Mouse (Mus musculus): Measurements from ENCODE around the gene Ddx6. TPM values are rescaled to one million over a fixed set of nuclear protein-coding genes. Genes with fewer than 3 reads are reported as not detected.

Gene Ddx6
- total RNA-seq, 1 experiment from 2014 or later, result 139 TPM

GRCm38 (mm10) chr9:44672291-44672865, 67.7 kb downstream of the Ddx6 start:
- no peak for ATAC-seq (replicated peaks; ENCODE audit: insufficient number of reproducible peaks, low FRiP score, low TSS enrichment, poor library complexity, severe bottlenecking)

- ATAC-seq (replicated peaks; ENCODE audit: insufficient number of reproducible peaks, low FRiP score, low TSS enrichment, poor library complexity, severe bottlenecking), result no peak
Measured at GRCm38 (mm10) chr9:44673005-44673404, 68.3 kb downstream of the Ddx6 start, which contains the start of gene Treh. Gene Treh (plus strand): TSS chr9:44673233.

- ATAC-seq (replicated peaks; ENCODE audit: insufficient number of reproducible peaks, low FRiP score, low TSS enrichment, poor library complexity, severe bottlenecking), result no peak
Measured at GRCm38 (mm10) chr9:44678288-44678871, 73.7 kb downstream of the Ddx6 start.

GRCm38 (mm10) chr9:44679565-44679964, 74.9 kb downstream of the Ddx6 start:
- ATAC-seq (replicated peaks; ENCODE audit: insufficient number of reproducible peaks, low FRiP score, low TSS enrichment, poor library complexity, severe bottlenecking), result no peak

GRCm38 (mm10) chr9:44683046-44683445, 78.4 kb downstream of the Ddx6 start:
- no peak for ATAC-seq (replicated peaks; ENCODE audit: insufficient number of reproducible peaks, low FRiP score, low TSS enrichment, poor library complexity, severe bottlenecking)

GRCm38 (mm10) chr9:44685346-44686330, 80.9 kb downstream of the Ddx6 start:
- peak; percentile 68 for ATAC-seq (replicated peaks; ENCODE audit: insufficient number of reproducible peaks, low FRiP score, low TSS enrichment, poor library complexity, severe bottlenecking)

- no peak for ATAC-seq (replicated peaks; ENCODE audit: insufficient number of reproducible peaks, low FRiP score, low TSS enrichment, poor library complexity, severe bottlenecking)
Measured at GRCm38 (mm10) chr9:44686638-44687037, 81.9 kb downstream of the Ddx6 start.

- ATAC-seq (replicated peaks; ENCODE audit: insufficient number of reproducible peaks, low FRiP score, low TSS enrichment, poor library complexity, severe bottlenecking), result no peak
Measured at GRCm38 (mm10) chr9:44688013-44688412, 83.3 kb downstream of the Ddx6 start.

Other genes starting within 250 kb of the Ddx6 start
- 27.4 to 38.1 TPM (median 32.2 TPM) in 3 replicates for gene Vps11, start 243.2 kb upstream of the Ddx6 start, total RNA-seq (2017)
- 47.1 to 80.0 TPM (median 54.2 TPM) in 3 replicates for gene Hyou1, start 225.4 kb upstream of the Ddx6 start, total RNA-seq (2017)
- gene Slc37a4, start 208.0 kb upstream of the Ddx6 start, total RNA-seq (2017), result 15.9 to 33.9 TPM (median 22.1 TPM) in 3 replicates
- 995 to 1,562 TPM (median 1,501 TPM) in 3 replicates for gene Rps25, start 197.8 kb upstream of the Ddx6 start, total RNA-seq (2017)
- gene Trappc4, start 197.3 kb upstream of the Ddx6 start, total RNA-seq (2017), result 25.9 to 40.8 TPM (median 32.3 TPM) in 3 replicates
- gene Ccdc84, start 186.3 kb upstream of the Ddx6 start, total RNA-seq (2017), result 25.5 to 38.4 TPM (median 28.7 TPM) in 3 replicates
- gene Foxr1, start 163.8 kb upstream of the Ddx6 start, total RNA-seq (2017), result not detected in 3 replicates
- not detected in 3 replicates for gene Upk2, start 149.9 kb upstream of the Ddx6 start, total RNA-seq (2017)
- 2.8 to 14.1 TPM (median 2.8 TPM) in 3 replicates for gene Bcl9l, start 122.1 kb upstream of the Ddx6 start, total RNA-seq (2017)
- 13.4 to 23.0 TPM (median 17.5 TPM) in 3 replicates for gene Cxcr5, start 43.0 kb upstream of the Ddx6 start, total RNA-seq (2017)
- gene Treh, start 68.3 kb downstream of the Ddx6 start, total RNA-seq (2017), result not detected in 3 replicates
- 2.1 to 4.3 TPM (median 3.1 TPM) in 3 replicates for gene Phldb1, start 130.3 kb downstream of the Ddx6 start, total RNA-seq (2017)
- gene Arcn1, start 163.0 kb downstream of the Ddx6 start, total RNA-seq (2017), result 156 to 231 TPM (median 178 TPM) in 3 replicates
- 20.1 to 53.5 TPM (median 37.4 TPM) in 3 replicates for gene Ift46, start 163.0 kb downstream of the Ddx6 start, total RNA-seq (2017)
- gene Tmem25, start 194.4 kb downstream of the Ddx6 start, total RNA-seq (2017), result 0.48 TPM in 1 of 3 replicates, not detected in the others
- not detected in 3 replicates for gene Ttc36, start 198.2 kb downstream of the Ddx6 start, total RNA-seq (2017)

Data from monocyte, adult 5-6 weeks (primary cell).